Mouse (Mus musculus): ENCODE measurements around the gene Fam131c. TPM values are rescaled to one million over a fixed set of nuclear protein-coding genes. Genes with fewer than 3 reads are reported as not detected.
A peak's percentile ranks its signal among the peaks of the same experiment; 100 is the strongest.

Fam131c gene
- 0.43 and 0.63 TPM in 2 replicates for polyA plus RNA-seq (2016; fragmentation: Nextera tagmentation; extraction: Ambion mirVana)

DNA sequence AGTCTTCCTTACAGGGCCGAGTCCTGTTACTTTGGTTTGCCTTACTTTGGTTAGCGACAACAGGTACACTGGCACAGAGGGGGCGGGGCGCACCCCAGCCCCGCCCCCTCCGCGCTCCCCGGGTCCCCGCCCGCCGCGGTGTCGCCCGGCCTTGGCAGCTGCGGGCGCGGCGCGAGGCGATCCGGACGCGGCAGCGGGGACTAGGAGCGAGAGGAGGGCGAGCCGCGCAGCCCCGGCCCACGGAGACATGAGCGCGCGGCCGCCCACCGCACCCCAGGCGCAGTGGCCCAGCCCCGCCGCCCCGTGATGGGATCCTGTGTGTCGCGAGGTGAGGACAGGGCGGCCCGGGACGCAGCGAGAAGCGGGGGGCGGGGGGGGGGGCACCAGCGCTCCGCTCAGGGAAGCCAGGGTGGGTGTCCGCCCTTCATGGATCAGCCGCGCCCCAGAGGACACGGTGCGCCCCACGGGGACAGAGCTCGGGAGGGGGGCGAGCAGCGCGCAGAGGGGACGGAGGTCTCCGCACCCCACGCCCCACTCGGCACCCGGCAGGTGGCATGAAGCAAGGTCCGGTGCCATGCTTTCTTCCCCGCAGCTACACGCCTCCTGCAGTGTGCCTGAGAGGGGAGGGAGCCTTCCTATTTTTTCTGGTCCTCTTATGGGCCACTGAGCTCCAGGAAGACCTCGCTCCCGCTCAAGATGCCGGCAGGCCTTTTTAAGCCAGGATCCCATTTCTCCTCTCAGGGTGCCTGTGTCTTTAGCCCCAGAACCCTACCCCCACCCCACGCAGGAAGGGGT lies at the start of gene Fam131c:
TSS of gene Fam131c (plus strand) at position 224 of the 795 bp plus-strand sequence.
- H3K4me1 ChIP-seq (replicated peaks), result peaks cover 11% of the 10 kb centered on the region
- ATAC-seq (ENCODE audit: insufficient number of reproducible peaks, insufficient read depth, low FRiP score, low TSS enrichment, low read depth), result 0 out of 2 replicates have a peak, but pooled peaks have one; percentile 14
- H3K27me3 ChIP-seq, result peaks cover 73% of the 10 kb centered on the region
- H3K4me3 ChIP-seq (replicated peaks), result peak within 1 kb of the TSS; percentile 62
- H3K4me2 ChIP-seq, result peak within 1 kb of the TSS; percentile 100
- WGBS, result under 1% methylated on average over 69 of the region's 71 CpGs
- H3K9me3 ChIP-seq, result no peaks in the 10 kb centered on the region
- no peaks in the 10 kb centered on the region for H3K36me3 ChIP-seq
- peak within 1 kb of the TSS; percentile 69 for H3K9ac ChIP-seq (replicated peaks)
- H3K27ac ChIP-seq, result no peak within 1 kb of the TSS

- WGBS, result 84% methylated on average over 11 of the region's 11 CpGs
- H3K4me3 ChIP-seq (replicated peaks), result no peak overlapping the region
- ATAC-seq (ENCODE audit: insufficient number of reproducible peaks, insufficient read depth, low FRiP score, low TSS enrichment, low read depth), result no peak
- no peaks in the 10 kb centered on the region for H3K27me3 ChIP-seq
- H3K4me1 ChIP-seq (replicated peaks), result peaks cover 30% of the 10 kb centered on the region
- no peak overlapping the region for H3K9ac ChIP-seq (replicated peaks)
- H3K4me2 ChIP-seq, result no peak overlapping the region
- H3K27ac ChIP-seq, result no peak overlapping the region
- no peaks in the 10 kb centered on the region for H3K9me3 ChIP-seq
- H3K36me3 ChIP-seq, result peaks cover 45% of the 10 kb centered on the region
Measured at GRCm38 (mm10) chr4:141322526-141322925, 45.5 kb upstream of the Fam131c start.

DNA sequence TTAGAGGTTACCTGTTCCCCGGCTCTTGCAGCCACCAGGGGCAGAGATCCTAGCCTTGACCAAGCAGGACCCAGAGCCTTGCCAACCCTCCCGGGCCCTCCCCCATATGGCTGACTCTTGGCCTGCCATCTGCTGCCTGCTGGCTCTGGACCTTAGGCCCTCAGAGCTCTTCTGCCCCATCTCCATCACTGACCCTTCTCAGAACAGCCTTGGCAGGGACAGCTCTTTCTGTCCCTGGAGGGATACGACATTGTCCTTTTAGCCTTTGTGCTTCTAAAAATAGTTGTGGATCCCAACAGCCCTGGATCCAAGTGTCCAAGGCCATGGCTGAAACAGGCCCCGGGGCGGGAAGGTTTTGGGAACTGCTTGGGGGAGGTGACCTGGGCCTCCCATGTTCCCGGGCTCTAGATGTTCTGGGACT lies 43.2 kb upstream of the Fam131c start:
- Histone ChIP-seq H3K9ac (replicated peaks) (no peak overlapping the region), H3K4me1 (replicated peaks) (peaks cover 41% of the 10 kb centered on the region), H3K9me3 (no peaks in the 10 kb centered on the region), H3K27ac (peak overlapping the region; percentile 90), H3K4me2 (no peak overlapping the region), H3K27me3 (no peaks in the 10 kb centered on the region), H3K4me3 (replicated peaks) (no peak overlapping the region), H3K36me3 (peaks cover 38% of the 10 kb centered on the region)
- WGBS, result 90% methylated on average over 6 of the region's 6 CpGs
- ATAC-seq (ENCODE audit: insufficient number of reproducible peaks, insufficient read depth, low FRiP score, low TSS enrichment, low read depth), result no peak

DNA sequence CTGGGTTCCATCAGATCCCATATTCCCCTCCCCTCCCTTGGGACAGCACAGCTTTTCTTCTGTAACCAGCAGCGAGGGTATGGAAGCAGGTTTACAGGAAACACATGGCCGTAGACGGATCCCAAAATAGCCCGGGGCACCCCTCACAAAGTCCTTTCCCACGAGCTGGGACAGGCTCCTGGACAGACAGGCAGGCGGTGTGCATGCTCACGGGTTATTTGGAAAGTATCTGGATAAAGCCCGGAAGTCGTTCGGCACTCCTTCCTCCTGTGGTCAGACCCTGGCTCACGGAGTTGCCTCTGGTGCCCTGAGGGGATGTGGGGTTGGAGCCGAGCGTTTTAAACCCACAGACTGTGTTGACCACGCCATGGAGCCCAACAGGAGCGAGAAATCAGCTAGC lies 42.4 kb upstream of the Fam131c start:
- whole genome bisulfite sequencing, result 23% methylated on average over 15 of the region's 15 CpGs
- Histone ChIP-seq H3K9ac (replicated peaks) (no peak overlapping the region), H3K9me3 (no peaks in the 10 kb centered on the region), H3K4me3 (replicated peaks) (no peak overlapping the region), H3K27ac (peak overlapping the region; percentile 90), H3K4me1 (replicated peaks) (peaks cover 41% of the 10 kb centered on the region), H3K4me2 (peak overlapping the region; percentile 18; the same call in 1 of the 2 replicates), H3K27me3 (no peaks in the 10 kb centered on the region), H3K36me3 (peaks cover 33% of the 10 kb centered on the region)
- ATAC-seq (ENCODE audit: insufficient number of reproducible peaks, insufficient read depth, low FRiP score, low TSS enrichment, low read depth), result no peak

DNA sequence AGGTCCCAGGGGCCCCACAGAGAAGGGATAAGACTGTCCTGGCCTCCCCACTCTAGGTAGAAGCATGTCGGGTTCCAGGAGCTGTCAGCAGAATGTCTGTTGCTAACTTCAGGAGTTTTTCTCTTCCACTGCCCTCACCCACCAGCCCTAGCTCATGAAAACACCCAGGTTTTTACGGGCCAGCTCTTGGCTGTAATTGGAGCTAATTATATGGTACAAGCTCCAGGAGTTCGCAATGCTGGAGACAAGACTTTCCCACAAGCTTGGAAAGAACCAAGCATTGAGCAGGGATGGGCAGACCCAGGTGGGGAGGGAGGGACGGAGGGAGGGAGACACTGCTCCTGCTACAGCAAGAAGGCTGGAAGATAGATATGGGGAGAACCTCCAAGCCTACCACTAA lies 40.9 kb upstream of the Fam131c start:
- H3K4me1 ChIP-seq (replicated peaks), result peaks cover 43% of the 10 kb centered on the region
- no peaks in the 10 kb centered on the region for H3K27me3 ChIP-seq
- 0 out of 2 replicates have a peak overlapping the region, but pooled peaks have one; percentile 25 for H3K4me2 ChIP-seq
- ATAC-seq (ENCODE audit: insufficient number of reproducible peaks, insufficient read depth, low FRiP score, low TSS enrichment, low read depth), result no peak; the same call in 1 of the 2 replicates
- no peak overlapping the region for H3K4me3 ChIP-seq (replicated peaks)
- H3K9ac ChIP-seq (replicated peaks), result no peak overlapping the region
- H3K36me3 ChIP-seq, result peaks cover 19% of the 10 kb centered on the region
- WGBS, result 36% methylated on average over 4 of the region's 4 CpGs
- H3K27ac ChIP-seq, result peak overlapping the region; percentile 90
- no peaks in the 10 kb centered on the region for H3K9me3 ChIP-seq

DNA sequence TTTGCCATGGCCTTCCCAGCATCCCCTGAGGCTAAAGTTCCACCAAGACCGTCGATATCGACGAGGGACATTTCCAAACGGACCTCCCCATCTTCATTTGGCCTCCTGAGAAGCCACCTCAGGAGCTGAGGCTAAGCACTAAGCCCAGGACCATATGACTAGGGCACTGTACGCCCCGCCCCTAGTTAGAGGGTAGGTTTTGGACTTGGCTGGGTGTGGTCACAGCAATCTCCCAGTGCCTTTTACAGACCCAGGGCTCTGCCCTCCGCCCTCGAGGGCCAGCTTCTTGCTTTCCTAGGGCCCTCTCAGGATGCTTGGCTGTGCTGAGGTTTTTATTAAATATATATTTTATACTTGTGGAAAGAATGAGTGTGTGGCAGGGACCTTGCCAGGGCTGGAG lies 39.3 kb upstream of the Fam131c start:
- Histone ChIP-seq H3K27ac (0 out of 2 replicates have a peak overlapping the region, but pooled peaks have one; percentile 23), H3K9ac (replicated peaks) (no peak overlapping the region), H3K4me2 (no peak overlapping the region), H3K4me1 (replicated peaks) (peaks cover 56% of the 10 kb centered on the region), H3K4me3 (replicated peaks) (no peak overlapping the region), H3K36me3 (0 out of 2 replicates have a peak, but pooled peaks cover 2% of the 10 kb centered on the region), H3K27me3 (no peaks in the 10 kb centered on the region), H3K9me3 (no peaks in the 10 kb centered on the region)
- WGBS, result 77% methylated on average over 9 of the region's 9 CpGs
- no peak for ATAC-seq (ENCODE audit: insufficient number of reproducible peaks, insufficient read depth, low FRiP score, low TSS enrichment, low read depth)

- Histone ChIP-seq H3K27me3 (no peaks in the 10 kb centered on the region), H3K4me2 (no peak overlapping the region), H3K9ac (replicated peaks) (no peak overlapping the region), H3K36me3 (no peaks in the 10 kb centered on the region), H3K27ac (no peak overlapping the region), H3K4me3 (replicated peaks) (no peak overlapping the region), H3K9me3 (no peaks in the 10 kb centered on the region), H3K4me1 (replicated peaks) (peaks cover 59% of the 10 kb centered on the region)
- WGBS, result 61% methylated on average over 12 of the region's 12 CpGs
- no peak for ATAC-seq (ENCODE audit: insufficient number of reproducible peaks, insufficient read depth, low FRiP score, low TSS enrichment, low read depth)
Measured at GRCm38 (mm10) chr4:141329968-141330367, 38.1 kb upstream of the Fam131c start.

DNA sequence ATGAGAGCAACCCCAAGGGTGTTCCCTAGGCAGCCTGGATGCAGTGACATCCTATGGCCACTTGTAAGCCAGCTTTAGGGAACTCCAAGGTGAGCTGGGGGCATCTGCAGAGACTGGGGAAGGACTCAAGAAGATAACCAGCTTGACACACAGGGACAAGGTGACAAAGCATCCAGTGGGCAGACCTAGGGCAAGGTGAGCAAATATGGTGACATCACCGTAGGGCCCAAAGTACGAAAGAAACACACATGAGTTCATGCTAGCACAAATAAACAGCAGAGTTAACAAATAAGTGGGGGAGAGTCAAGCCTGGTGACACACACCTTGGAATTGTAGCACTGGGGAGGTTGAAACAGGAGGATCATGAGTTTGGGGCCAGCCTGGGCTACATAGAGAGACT lies 36.6 kb upstream of the Fam131c start:
- no peak for ATAC-seq (ENCODE audit: insufficient number of reproducible peaks, insufficient read depth, low FRiP score, low TSS enrichment, low read depth)
- Histone ChIP-seq H3K4me2 (no peak overlapping the region), H3K4me3 (replicated peaks) (no peak overlapping the region), H3K27ac (no peak overlapping the region), H3K9ac (replicated peaks) (no peak overlapping the region), H3K36me3 (no peaks in the 10 kb centered on the region), H3K9me3 (no peaks in the 10 kb centered on the region), H3K27me3 (no peaks in the 10 kb centered on the region), H3K4me1 (replicated peaks) (peaks cover 58% of the 10 kb centered on the region)
- 95% methylated on average over 2 of the region's 2 CpGs for WGBS

- peaks cover 50% of the 10 kb centered on the region for H3K4me1 ChIP-seq (replicated peaks)
- WGBS, result 60% methylated on average over 7 of the region's 7 CpGs
- ATAC-seq (ENCODE audit: insufficient number of reproducible peaks, insufficient read depth, low FRiP score, low TSS enrichment, low read depth), result no peak
Measured at GRCm38 (mm10) chr4:141332258-141332657, 35.8 kb upstream of the Fam131c start.

GRCm38 (mm10) chr4:141334695-141335094 lies 33.3 kb upstream of the Fam131c start:
- H3K9ac ChIP-seq (replicated peaks), result no peak overlapping the region; the same call in 1 of the 2 replicates
- no peak overlapping the region for H3K4me2 ChIP-seq
- H3K9me3 ChIP-seq, result no peaks in the 10 kb centered on the region
- no peak overlapping the region for H3K4me3 ChIP-seq (replicated peaks)
- peaks cover 59% of the 10 kb centered on the region for H3K4me1 ChIP-seq (replicated peaks)
- no peaks in the 10 kb centered on the region for H3K27me3 ChIP-seq
- no peak for ATAC-seq (ENCODE audit: insufficient number of reproducible peaks, insufficient read depth, low FRiP score, low TSS enrichment, low read depth)
- H3K36me3 ChIP-seq, result no peaks in the 10 kb centered on the region
- H3K27ac ChIP-seq, result peak overlapping the region; percentile 64; the same call in 1 of the 2 replicates
- 68% methylated on average over 5 of the region's 5 CpGs for WGBS

More at GRCm38 (mm10) chr4:141332258-141332657, 35.8 kb upstream of the Fam131c start:
- no peak overlapping the region for H3K27ac ChIP-seq
- no peak overlapping the region for H3K4me3 ChIP-seq (replicated peaks)
- H3K27me3 ChIP-seq, result no peaks in the 10 kb centered on the region
- H3K4me2 ChIP-seq, result no peak overlapping the region
- H3K9me3 ChIP-seq, result no peaks in the 10 kb centered on the region
- no peaks in the 10 kb centered on the region for H3K36me3 ChIP-seq
- no peak overlapping the region for H3K9ac ChIP-seq (replicated peaks)

DNA sequence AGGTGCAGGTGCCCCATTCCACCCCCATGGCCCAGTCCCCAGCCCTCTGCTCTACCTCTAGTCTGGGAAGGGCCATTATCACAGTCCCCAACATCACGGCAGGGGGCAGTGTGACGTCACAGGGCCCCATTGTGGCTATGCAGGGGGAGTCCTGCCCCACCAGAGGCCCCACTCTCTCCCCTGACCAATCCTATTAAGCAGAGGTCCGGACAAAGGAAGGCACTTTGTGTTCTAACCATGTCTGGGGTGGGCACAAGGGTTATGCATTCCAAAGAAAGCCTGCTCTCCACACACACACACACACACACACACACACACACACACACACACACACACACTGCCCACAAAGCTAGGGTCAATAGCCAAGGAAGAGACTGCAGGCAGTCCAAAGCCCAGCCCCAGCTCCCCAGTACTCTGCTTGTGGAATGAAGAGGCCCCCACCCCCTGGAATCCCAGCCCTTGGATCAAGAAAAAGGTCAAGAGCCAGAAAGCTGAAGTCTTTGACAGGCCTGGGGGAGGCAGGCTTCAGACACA lies 32.7 kb upstream of the Fam131c start:
- H3K4me2 ChIP-seq, result no peak overlapping the region
- H3K36me3 ChIP-seq, result no peaks in the 10 kb centered on the region
- no peaks in the 10 kb centered on the region; the same call in 1 of the 2 replicates for H3K27me3 ChIP-seq
- 16% methylated on average over 3 of the region's 3 CpGs for WGBS
- H3K9ac ChIP-seq (replicated peaks), result no peak overlapping the region
- ATAC-seq (ENCODE audit: insufficient number of reproducible peaks, insufficient read depth, low FRiP score, low TSS enrichment, low read depth), result no peak; the same call in 1 of the 2 replicates
- H3K4me1 ChIP-seq (replicated peaks), result peaks cover 64% of the 10 kb centered on the region
- no peak overlapping the region for H3K4me3 ChIP-seq (replicated peaks)
- peak overlapping the region; percentile 73 for H3K27ac ChIP-seq
- H3K9me3 ChIP-seq, result no peaks in the 10 kb centered on the region

Data from limb, embryonic 12.5 days (tissue).